Mouse (Mus musculus) hindbrain, embryonic 14.5 days (tissue): Measurements from ENCODE around the gene Slc38a3. TPM values are rescaled to one million over a fixed set of nuclear protein-coding genes. Genes with fewer than 3 reads are reported as not detected.
A peak's percentile ranks its signal among the peaks of the same experiment; 100 is the strongest.

Experiments used
- ATAC-seq: fragments of 200-750 bp; cut with Nextera tagmentation; 2 replicates; pipeline ENCODE4 v1.8.0; 2017; ENCODE audit warnings: moderate number of reproducible peaks, mild to moderate bottlenecking, moderate TSS enrichment, moderate library complexity; ENCODE audit not compliant: low FRiP score
- DNase-seq: peaks from one replicate; pipeline ENCODE4 v3.0.0-alpha.2; 2015; ENCODE audit warnings: low spot score
- H3K27ac ChIP-seq: fragments of 300-500 bp; sonication (generic); 2 replicates; pipeline ENCODE4 v1.5.1; 2014; ENCODE audit warnings: mild to moderate bottlenecking, moderate library complexity
- H3K27me3 ChIP-seq: fragments of 300-500 bp; sonication (generic); 2 replicates; pipeline ENCODE4 v1.6.1; 2014; ENCODE audit warnings: mild to moderate bottlenecking, low read length, mixed read lengths; ENCODE audit not compliant: control insufficient read depth, insufficient read depth
- H3K36me3 ChIP-seq: fragments of 300-500 bp; sonication (generic); replicated peaks from 2 replicates; pipeline ENCODE4 v1.6.1; 2014; ENCODE audit not compliant: control insufficient read depth, insufficient read depth
- H3K4me1 ChIP-seq: fragments of 300-500 bp; sonication (generic); replicated peaks from 2 replicates; pipeline ENCODE4 v1.6.1; 2014; ENCODE audit warnings: antibody characterized with exemption, low read length, mixed read lengths; ENCODE audit not compliant: control insufficient read depth, insufficient read depth
- H3K4me2 ChIP-seq: fragments of 300-500 bp; sonication (generic); replicated peaks from 2 replicates; pipeline ENCODE4 v1.6.1; 2014; ENCODE audit warnings: mild to moderate bottlenecking, moderate library complexity
- H3K4me3 ChIP-seq: fragments of 300-500 bp; sonication (generic); replicated peaks from 2 replicates; pipeline ENCODE4 v1.5.1; 2014; ENCODE audit warnings: mild to moderate bottlenecking, low read length
- H3K9ac ChIP-seq: fragments of 300-500 bp; sonication (generic); 2 replicates; pipeline ENCODE4 v1.6.1; 2014
- H3K9me3 ChIP-seq: fragments of 300-500 bp; sonication (generic); 2 replicates; pipeline ENCODE4 v1.6.1; 2016; ENCODE audit warnings: low read length; ENCODE audit not compliant: control insufficient read depth
- WGBS: fragments of 180-500 bp; shearing (Covaris S2); extraction: QIAGEN DNeasy Blood & Tissue Kit; methylation state at CpG from one replicate; pipeline ENCODE4 v1.1.7; 2014; 5-methylcytosine and 5-hydroxymethylcytosine counted together
- polyA plus RNA-seq: library from polyadenylated mRNA; unstranded; fragments of >200 nt; fragmentation: Nextera tagmentation; extraction: Ambion mirVana; gene quantifications from 2 replicates; pipeline ENCODE4 v1.2.1, GENCODE M21; 2014

Slc38a3 gene
- polyA plus RNA-seq, 1 experiment from 2014 or later = 48.3 TPM

DNA sequence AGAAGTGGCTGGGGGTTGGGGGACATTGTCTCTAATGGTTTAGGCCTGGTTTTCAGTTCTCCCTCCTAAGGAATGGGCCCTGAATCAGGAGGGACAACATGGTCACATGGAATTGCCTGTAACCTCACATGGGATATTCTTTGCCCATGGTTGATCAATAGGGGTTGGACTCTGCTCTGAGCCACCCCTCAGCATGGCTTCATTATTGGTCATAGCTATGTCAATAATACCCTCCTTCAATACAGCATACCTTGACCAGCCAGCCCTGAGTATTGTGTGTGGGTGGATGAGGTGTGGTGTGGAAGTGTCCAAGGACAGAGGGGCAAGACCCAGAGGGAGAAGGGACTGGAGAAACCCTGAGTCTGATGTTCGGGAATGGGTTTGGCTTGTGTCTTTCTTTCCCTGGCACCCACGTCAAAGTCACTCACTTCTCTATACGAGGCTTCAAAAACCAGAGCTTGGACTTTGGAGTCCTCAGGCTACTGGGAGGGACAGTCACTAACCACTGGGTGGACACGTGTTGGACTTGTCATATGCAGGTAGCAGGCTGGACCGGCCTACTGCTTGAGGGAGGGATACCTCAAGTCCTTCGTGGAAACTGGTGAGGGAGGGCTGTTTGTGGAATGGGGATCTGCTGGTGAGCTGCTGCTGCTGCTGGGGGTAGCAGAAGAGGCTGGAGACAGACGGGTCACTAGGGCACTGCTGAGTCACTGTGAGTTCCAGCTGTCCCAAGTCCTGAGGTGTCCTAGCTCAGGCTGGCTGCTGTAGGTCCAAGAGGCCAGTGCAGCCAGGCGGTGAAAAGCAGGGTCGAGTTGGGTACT lies 5.5 kb upstream of the Slc38a3 start:
- no peak overlapping the region for H3K4me3 ChIP-seq
- H3K9me3 ChIP-seq = no peaks in the 10 kb centered on the region
- whole genome bisulfite sequencing = 61% methylated on average over 9 of the region's 9 CpGs
- peaks cover 33% of the 10 kb centered on the region for H3K27me3 ChIP-seq
- H3K4me2 ChIP-seq = no peak overlapping the region
- H3K4me1 ChIP-seq = 0 out of 2 replicates have a peak, but pooled peaks cover 3% of the 10 kb centered on the region
- no peak overlapping the region for H3K27ac ChIP-seq
- no peak overlapping the region for H3K9ac ChIP-seq
- no peaks in the 10 kb centered on the region for H3K36me3 ChIP-seq
- DNase-seq (no peak), ATAC-seq (no peak)

DNA sequence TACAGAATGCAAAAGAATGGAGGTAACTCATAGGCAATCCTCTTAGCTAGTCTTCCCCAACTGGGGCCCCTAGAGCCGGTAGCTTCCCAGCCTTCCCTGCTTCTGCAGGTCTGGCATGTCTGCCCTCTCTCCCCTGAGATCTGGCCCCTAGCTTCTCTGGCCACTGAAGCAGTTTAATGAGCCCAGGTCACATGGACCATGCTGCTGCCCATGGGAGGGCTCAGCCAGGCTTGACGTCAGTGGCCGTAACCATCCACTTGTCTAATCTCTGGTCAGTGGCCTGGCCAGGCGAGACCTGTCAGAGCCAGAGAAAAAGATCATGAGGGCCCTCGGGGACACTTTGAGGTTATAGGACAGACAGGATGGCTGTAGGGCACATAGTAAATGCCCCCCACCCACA lies 929 bp upstream of the Slc38a3 start:
- Histone ChIP-seq H3K9me3 (no peaks in the 10 kb centered on the region), H3K36me3 (no peaks in the 10 kb centered on the region), H3K4me3 (no peak overlapping the region), H3K9ac (no peak overlapping the region), H3K4me2 (no peak overlapping the region), H3K4me1 (peaks cover 19% of the 10 kb centered on the region), H3K27ac (no peak overlapping the region), H3K27me3 (peaks cover 26% of the 10 kb centered on the region)
- DNase-seq = no peak
- WGBS = 59% methylated on average over 5 of the region's 5 CpGs
- no peak for ATAC-seq

DNA sequence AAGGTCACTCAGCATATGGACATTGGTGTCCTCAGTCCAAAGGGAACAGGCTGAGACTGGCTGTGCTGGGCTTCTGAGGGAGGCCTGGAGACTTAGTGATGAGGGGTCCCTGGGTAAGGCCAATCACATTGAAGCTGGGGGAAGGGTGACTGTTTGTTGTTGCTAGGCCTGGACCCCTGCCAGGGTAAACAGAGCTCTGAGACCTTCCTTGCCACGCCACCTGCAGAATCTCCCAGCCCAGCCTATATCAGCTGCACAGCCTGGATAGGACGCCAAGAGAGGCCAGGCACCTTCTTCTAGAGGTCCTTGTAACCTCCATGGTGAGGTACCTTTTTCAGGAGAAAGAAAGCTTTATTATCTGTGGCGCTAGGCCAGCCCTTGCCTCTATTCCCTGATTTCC lies 414 bp downstream of the Slc38a3 start:
- Histone ChIP-seq H3K4me2 (no peak overlapping the region), H3K4me1 (peaks cover 20% of the 10 kb centered on the region), H3K9me3 (no peaks in the 10 kb centered on the region), H3K27me3 (peaks cover 16% of the 10 kb centered on the region), H3K9ac (no peak overlapping the region), H3K4me3 (no peak overlapping the region), H3K27ac (no peak overlapping the region), H3K36me3 (no peaks in the 10 kb centered on the region)
- 71% methylated on average over 3 of the region's 3 CpGs for WGBS
- ATAC-seq = no peak
- no peak for DNase-seq

DNA sequence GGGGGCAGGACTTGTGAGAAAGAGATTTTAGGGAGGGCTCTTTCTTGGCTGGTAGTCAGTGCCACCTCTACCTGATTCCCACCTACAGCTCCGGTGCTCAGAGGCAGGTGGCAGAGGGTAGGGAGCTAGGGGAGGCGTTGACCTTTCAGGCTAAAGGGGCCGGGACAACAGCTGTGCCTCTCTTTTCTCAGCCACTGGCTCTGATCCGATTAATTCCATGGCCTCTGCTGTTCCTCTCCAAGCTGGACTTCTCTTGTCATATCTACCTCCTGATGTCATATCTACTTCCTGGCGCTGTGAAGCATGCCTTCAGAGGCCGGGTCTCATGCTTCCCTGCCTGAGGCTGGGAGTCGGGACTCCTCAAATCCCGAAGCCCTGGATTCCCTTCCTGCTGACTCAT lies 1.3 kb downstream of the Slc38a3 start:
- no peaks in the 10 kb centered on the region for H3K9me3 ChIP-seq
- ATAC-seq = no peak
- H3K27ac ChIP-seq = no peak overlapping the region
- H3K4me2 ChIP-seq = peak overlapping the region; percentile 62; the same call in 1 of the 2 replicates
- no peaks in the 10 kb centered on the region for H3K36me3 ChIP-seq
- no peak for DNase-seq
- no peak overlapping the region for H3K9ac ChIP-seq
- H3K4me1 ChIP-seq = peaks cover 27% of the 10 kb centered on the region
- 35% methylated on average over 8 of the region's 8 CpGs for WGBS
- peaks cover 16% of the 10 kb centered on the region for H3K27me3 ChIP-seq
- no peak overlapping the region for H3K4me3 ChIP-seq

DNA sequence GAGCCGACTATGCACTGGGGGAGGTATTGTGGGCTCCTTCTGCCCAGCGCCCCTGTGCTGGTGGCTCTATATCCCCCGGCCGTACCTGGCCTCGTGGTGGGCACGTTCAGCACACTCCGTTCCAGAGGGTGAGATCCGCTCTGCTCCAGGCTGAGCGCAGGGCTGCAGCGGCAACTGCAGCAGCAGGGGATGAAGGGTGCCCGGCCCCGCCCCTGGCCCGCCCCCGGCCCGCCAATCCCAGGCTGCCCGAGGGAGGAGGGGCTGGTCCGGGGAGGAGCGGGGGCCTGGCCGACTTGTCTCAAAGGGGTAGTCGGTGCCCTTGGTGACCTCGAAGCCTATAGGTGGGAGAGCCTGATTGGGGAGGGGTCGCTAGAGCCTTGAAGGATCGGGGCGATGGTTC lies 2.1 kb downstream of the Slc38a3 start:
- WGBS = under 1% methylated on average over 22 of the region's 24 CpGs

DNA sequence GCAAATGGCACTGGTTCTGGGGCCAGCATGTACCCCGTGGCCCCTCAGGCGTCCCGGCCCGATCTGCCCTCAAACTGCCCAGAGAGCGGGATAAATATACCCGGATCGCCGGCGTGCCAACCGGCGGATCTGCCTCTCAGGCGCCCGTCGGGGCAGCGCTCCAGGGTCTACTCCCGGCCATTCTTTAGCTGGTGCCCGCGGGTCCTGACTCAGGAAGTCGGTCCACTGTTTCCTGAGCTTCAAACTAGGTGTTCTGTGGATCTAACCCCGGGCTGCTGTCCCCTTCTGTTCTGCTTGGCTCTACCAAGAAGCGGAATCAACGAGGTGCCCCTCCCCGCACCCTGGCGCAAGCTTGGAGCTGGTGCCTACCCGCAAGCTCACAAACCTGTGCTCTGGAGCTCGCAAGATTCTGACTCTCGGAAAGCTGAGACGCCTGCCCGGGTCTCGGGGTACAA lies 2.6 kb downstream of the Slc38a3 start:
- ATAC-seq = peak; percentile 35; the same call in 1 of the 2 replicates
- WGBS = under 1% methylated on average over 30 of the region's 30 CpGs
- Histone ChIP-seq H3K27ac (peak overlapping the region; percentile 34; the same call in 1 of the 2 replicates), H3K4me2 (peak overlapping the region; percentile 62), H3K4me3 (peak overlapping the region; percentile 38), H3K9ac (peak overlapping the region; percentile 43), H3K9me3 (no peaks in the 10 kb centered on the region), H3K36me3 (no peaks in the 10 kb centered on the region), H3K4me1 (peaks cover 27% of the 10 kb centered on the region), H3K27me3 (peaks cover 16% of the 10 kb centered on the region)
- no peak for DNase-seq

More for the DNA sequence above, 2.1 kb downstream of the Slc38a3 start:
- peak overlapping the region; percentile 62 for H3K4me2 ChIP-seq
- H3K27ac ChIP-seq = peak overlapping the region; percentile 34; the same call in 1 of the 2 replicates
- no peaks in the 10 kb centered on the region for H3K9me3 ChIP-seq
- peak overlapping the region; percentile 38 for H3K4me3 ChIP-seq
- DNase-seq = peak; percentile 49
- peaks cover 27% of the 10 kb centered on the region for H3K4me1 ChIP-seq
- H3K36me3 ChIP-seq = no peaks in the 10 kb centered on the region
- H3K27me3 ChIP-seq = peaks cover 16% of the 10 kb centered on the region
- peak overlapping the region; percentile 43 for H3K9ac ChIP-seq
- ATAC-seq = peak; percentile 67

DNA sequence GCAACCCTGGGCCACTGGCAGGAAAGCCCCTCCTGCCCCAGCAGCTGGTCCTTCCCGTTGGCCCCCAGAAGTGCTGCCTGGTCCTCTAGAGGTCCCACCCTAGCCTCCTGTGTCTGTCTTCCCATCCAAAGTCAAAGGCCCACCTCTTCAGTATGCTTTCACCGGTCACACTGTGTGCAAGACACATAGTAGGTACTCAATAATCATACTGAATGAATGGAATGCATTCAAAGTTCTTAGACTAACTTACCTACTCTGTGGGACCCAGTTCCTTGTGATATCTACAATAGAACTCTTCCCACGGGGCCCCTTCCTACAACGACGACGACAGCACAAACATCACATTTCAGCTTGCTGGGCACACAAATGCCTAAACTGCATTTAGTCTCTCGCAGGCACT lies 4.0 kb downstream of the Slc38a3 start:
- H3K27ac ChIP-seq = no peak overlapping the region
- no peak overlapping the region for H3K9ac ChIP-seq
- peak overlapping the region; percentile 62 for H3K4me2 ChIP-seq
- WGBS = 82% methylated on average over 7 of the region's 7 CpGs
- peaks cover 16% of the 10 kb centered on the region for H3K27me3 ChIP-seq
- no peaks in the 10 kb centered on the region for H3K9me3 ChIP-seq
- peaks cover 27% of the 10 kb centered on the region for H3K4me1 ChIP-seq
- H3K4me3 ChIP-seq = 0 out of 2 replicates have a peak overlapping the region, but pooled peaks have one; percentile 38
- no peaks in the 10 kb centered on the region for H3K36me3 ChIP-seq
- DNase-seq = no peak
- ATAC-seq = no peak

DNA sequence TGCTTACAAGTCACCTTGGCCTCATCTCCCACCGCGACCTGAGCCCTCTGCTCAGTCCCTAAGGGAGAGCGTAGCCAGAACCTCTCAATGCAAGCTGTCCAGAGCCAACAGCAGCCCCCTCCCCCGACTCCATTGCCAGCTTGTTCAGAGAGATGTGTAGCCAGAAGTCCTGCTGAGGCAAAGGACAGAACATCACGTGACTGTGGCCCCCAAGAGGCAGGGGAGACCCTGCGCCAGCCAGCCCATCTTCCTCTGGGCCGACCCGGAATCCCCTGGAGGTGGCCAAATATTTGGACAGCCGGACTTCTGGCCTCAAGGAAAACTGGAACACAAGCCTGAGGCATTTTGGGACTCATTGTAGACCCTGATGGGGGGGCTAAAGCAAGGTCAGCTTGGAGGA lies 5.8 kb downstream of the Slc38a3 start:
- Histone ChIP-seq H3K4me2 (peak overlapping the region; percentile 33), H3K9ac (no peak overlapping the region), H3K9me3 (no peaks in the 10 kb centered on the region), H3K36me3 (no peaks in the 10 kb centered on the region), H3K4me1 (peaks cover 27% of the 10 kb centered on the region), H3K27me3 (peaks cover 16% of the 10 kb centered on the region), H3K4me3 (no peak overlapping the region), H3K27ac (no peak overlapping the region)
- ATAC-seq = no peak
- 40% methylated on average over 9 of the region's 9 CpGs for WGBS
- no peak for DNase-seq

DNA sequence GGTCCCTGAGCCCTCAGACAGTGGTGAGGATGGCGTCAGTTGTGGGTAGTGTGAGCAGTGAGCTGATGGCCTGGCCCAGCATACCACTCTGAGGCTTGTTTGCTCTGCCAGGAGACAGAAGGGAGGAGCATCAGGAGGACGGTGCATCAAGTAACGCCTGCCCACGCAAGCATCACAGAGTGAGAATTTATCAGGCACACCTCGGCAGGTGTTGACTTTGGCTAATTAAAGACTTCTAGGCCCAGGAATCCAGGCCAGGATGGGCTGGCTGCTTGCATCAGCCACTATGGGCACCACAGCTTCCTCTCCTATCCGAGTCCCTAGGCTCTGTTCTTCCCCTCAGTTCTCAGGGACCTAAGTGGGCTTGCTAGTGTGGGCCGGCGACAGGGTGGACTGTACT lies 7.0 kb downstream of the Slc38a3 start:
- Histone ChIP-seq H3K4me1 (peaks cover 21% of the 10 kb centered on the region), H3K27ac (no peak overlapping the region), H3K4me2 (no peak overlapping the region), H3K36me3 (no peaks in the 10 kb centered on the region), H3K9me3 (no peaks in the 10 kb centered on the region), H3K27me3 (peaks cover 16% of the 10 kb centered on the region), H3K9ac (no peak overlapping the region), H3K4me3 (no peak overlapping the region)
- DNase-seq = no peak
- WGBS = 91% methylated on average over 8 of the region's 8 CpGs
- ATAC-seq = no peak
